Mouse (Mus musculus) heart, postnatal 0 days (tissue): ENCODE results near the gene Foxo6.

Experiments used
- CTCF ChIP-seq: IDR thresholded peaks from 2 replicates; pipeline ENCODE4 v1.5.1; 2016; ENCODE audit warnings: antibody characterized with exemption, control low read depth, low read depth
- EP300 ChIP-seq: IDR thresholded peaks from 2 replicates; pipeline ENCODE4 v1.6.1; 2016; ENCODE audit warnings: antibody characterized with exemption, low read depth

GRCm38 (mm10) chr4:120228613-120229012 lies 58.5 kb downstream of the Foxo6 start:
- TF ChIP-seq CTCF (no peak), EP300 (no peak)
